Mouse (Mus musculus) myocyte (in vitro differentiated cells): ENCODE results near the gene Srsf10.

Experiments
- E2F4 ChIP-seq: IDR thresholded peaks from one replicate; pipeline ENCODE4 v1.6.1; 2011; ENCODE audit warnings: mild to moderate bottlenecking, control low read depth, moderate library complexity; ENCODE audit not compliant: insufficient read depth
- MAX ChIP-seq: IDR thresholded peaks from one replicate; pipeline ENCODE4 v1.6.1; 2011; ENCODE audit warnings: low read depth, mild to moderate bottlenecking, control low read depth
- MYOG ChIP-seq, 3 experiments: IDR thresholded peaks; one replicate each; pipeline ENCODE4 v1.6.1; 2011; ENCODE audit warnings: control low read depth in 2 of 3, low read depth in 2 of 3, mild to moderate bottlenecking in 2 of 3; ENCODE audit not compliant: insufficient read length in 2 of 3, control insufficient read depth in 1 of 3, insufficient read depth in 1 of 3
- POLR2A ChIP-seq: IDR thresholded peaks from one replicate; pipeline ENCODE4 v1.6.1; 2011; ENCODE audit warnings: low read depth, mild to moderate bottlenecking, control low read depth, moderate library complexity; ENCODE audit not compliant: insufficient read length
- POLR2AphosphoS2 ChIP-seq: IDR thresholded peaks from one replicate; pipeline ENCODE4 v1.6.1; 2011; ENCODE audit warnings: low read depth, control low read depth; ENCODE audit not compliant: insufficient read length
- SRF ChIP-seq: IDR thresholded peaks from one replicate; pipeline ENCODE4 v1.6.1; 2011; ENCODE audit warnings: low read depth; ENCODE audit not compliant: control insufficient read depth, insufficient read length
- TCF12 ChIP-seq: IDR thresholded peaks from one replicate; pipeline ENCODE4 v1.6.1; 2011; ENCODE audit warnings: mild to moderate bottlenecking, control low read depth; ENCODE audit not compliant: poor library complexity, insufficient read depth, severe bottlenecking
- TCF3 ChIP-seq: IDR thresholded peaks from one replicate; pipeline ENCODE4 v1.6.1; 2011; ENCODE audit warnings: low read depth, control low read depth; ENCODE audit not compliant: insufficient read length
- USF1 ChIP-seq: IDR thresholded peaks from one replicate; pipeline ENCODE4 v1.6.1; 2011; ENCODE audit warnings: low read depth, mild to moderate bottlenecking, control low read depth, moderate library complexity

DNA sequence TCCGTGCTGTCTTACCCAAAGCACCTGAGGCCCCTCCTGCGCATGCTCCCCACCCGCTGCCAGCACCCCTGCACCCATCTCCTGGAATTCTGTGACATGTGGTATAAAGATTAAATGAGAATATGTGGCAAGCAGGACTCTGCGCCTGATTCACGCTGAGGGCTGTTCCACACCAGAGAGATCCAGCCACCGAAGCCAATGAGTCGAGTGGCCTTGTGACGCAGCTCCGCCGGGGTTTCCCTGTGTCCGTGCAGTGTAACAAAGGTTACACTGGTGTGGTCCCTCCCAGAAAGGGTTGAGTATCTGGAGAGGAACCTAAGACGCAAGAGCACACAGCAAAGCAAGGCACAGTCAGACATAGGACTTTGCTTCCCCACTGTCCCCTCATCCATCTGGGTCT lies 30.1 kb downstream of the Srsf10 start:
- TF ChIP-seq TCF12 (no peak), POLR2A (no peak), MAX (no peak), USF1 (no peak), SRF (no peak), POLR2AphosphoS2 (no peak), MYOG (IDR thresholded peaks at IDR 0.05; ENCODE audit: control insufficient read depth in 1 of 3, insufficient read depth in 1 of 3, insufficient read length in 2 of 3, low read depth in 2 of 3) (no peak), TCF3 (no peak), E2F4 (no peak)
